ENCODE assay signal across 15 mouse cellular contexts in the genomic region with DNA sequence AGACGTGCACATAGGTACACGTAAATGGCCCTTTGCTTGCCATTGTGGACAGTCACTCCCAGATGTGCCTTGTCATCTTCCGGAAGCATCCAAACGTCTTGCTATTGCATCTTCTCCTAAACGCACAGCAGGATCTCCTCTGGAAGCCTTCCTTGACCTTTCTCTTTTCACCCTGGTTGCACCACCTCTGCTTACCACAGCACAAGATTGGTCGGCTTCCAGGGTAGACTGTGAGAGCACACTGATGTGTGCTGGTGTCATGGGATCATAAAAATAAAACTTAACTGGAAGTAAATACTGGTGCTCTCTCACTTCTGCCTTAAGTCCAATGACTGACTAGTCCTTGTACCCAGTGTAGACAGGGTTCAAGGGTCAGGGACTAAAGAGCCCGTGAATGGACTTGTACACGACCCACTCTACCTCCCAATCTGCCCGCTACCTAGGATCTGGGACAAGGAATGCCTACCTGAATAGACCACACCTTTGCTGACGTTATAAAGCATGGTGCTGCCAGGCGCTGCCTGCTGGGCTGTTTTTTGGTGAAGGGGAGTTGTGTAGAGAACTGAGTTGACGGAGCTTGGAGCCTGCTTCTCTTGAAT. TPM values are rescaled to one million over a fixed set of nuclear protein-coding genes. Genes with fewer than 3 reads are reported as not detected.
A peak's percentile ranks its signal among the peaks of the same experiment; 100 is the strongest.
DNase-seq lines count a peak whose midpoint lies in the region; ATAC-seq lines count a peak whose summit lies in the region.
"Had no signal": no experiment of that assay in that cellular context is flagged by ENCODE, and none has a peak within 500 bp of the region (broad histone marks: within the 10 kb centered on the region; RNA-seq: fewer than 3 reads in every experiment).

No protein-coding gene starts in this region.

- no peak overlapping the region for H3K9ac ChIP-seq in kidney, embryonic 15.5 days
- no peak overlapping the region for H3K9ac ChIP-seq in kidney, embryonic 14.5 days (ENCODE audit: low read depth, low read length)

- DNase-seq in cerebellum, adult 9-11 months = peak; percentile 21
- peak; percentile 68 for DNase-seq in adipocyte (ENCODE audit: low spot score)
- no peak for DNase-seq in limb, embryonic 10.5 days (ENCODE audit: low spot score)
- DNase-seq in left cerebral cortex, adult 11 months (ENCODE audit: low spot score) = no peak
- DNase-seq: cerebellum, adult 8-10 months; embryo, embryonic 11 days; heart, adult 18-20 months; kidney, adult 18-20 months; layer of hippocampus, adult 9-11 months; spleen, adult 18-20 months; thymus, postnatal 25 days had no signal

- 81% methylated on average over 12 of the region's 12 CpGs for WGBS in kidney, embryonic 15.5 days
- 87% methylated on average over 12 of the region's 12 CpGs for WGBS in kidney, embryonic 14.5 days
- WGBS in limb, embryonic 10.5 days = 89% methylated on average over 12 of the region's 12 CpGs

- H3K36me3 ChIP-seq in kidney, embryonic 15.5 days = peaks cover 62% of the 10 kb centered on the region
- peaks cover 40% of the 10 kb centered on the region for H3K36me3 ChIP-seq in kidney, embryonic 14.5 days (ENCODE audit: control insufficient read depth, insufficient read depth, low read length)
- peaks cover 55% of the 10 kb centered on the region for H3K36me3 ChIP-seq in limb, embryonic 10.5 days

- no peak for ATAC-seq in cerebellum, adult (ENCODE audit: insufficient number of reproducible peaks, low FRiP score, low TSS enrichment)
- no peak for ATAC-seq in kidney, embryonic 15.5 days (replicated peaks; ENCODE audit: low FRiP score)
- ATAC-seq in kidney, embryonic 14.5 days (ENCODE audit: low FRiP score, low TSS enrichment) = no peak

- H3K4me1 ChIP-seq in kidney, embryonic 15.5 days = peaks cover 33% of the 10 kb centered on the region
- H3K4me1 ChIP-seq in kidney, embryonic 14.5 days (ENCODE audit: control insufficient read depth, insufficient read depth, low read length) = peaks cover 13% of the 10 kb centered on the region
- H3K4me1 ChIP-seq in limb, embryonic 10.5 days = peaks cover 41% of the 10 kb centered on the region

- no peaks in the 10 kb centered on the region for H3K9me3 ChIP-seq in kidney, embryonic 15.5 days (replicated peaks)
- no peaks in the 10 kb centered on the region for H3K9me3 ChIP-seq in kidney, embryonic 14.5 days (ENCODE audit: control insufficient read depth, low read length)
- H3K9me3 ChIP-seq in limb, embryonic 10.5 days (replicated peaks) = no peaks in the 10 kb centered on the region
- H3K9me3 ChIP-seq: G1E had no signal

- peak overlapping the region; percentile 16; the same call in 1 of the 2 replicates for H3K27ac ChIP-seq in kidney, embryonic 15.5 days
- no peak overlapping the region for H3K27ac ChIP-seq in kidney, embryonic 14.5 days (ENCODE audit: low read depth, low read length)
- H3K27ac ChIP-seq in limb, embryonic 10.5 days = peak overlapping the region; percentile 92; the same call in 1 of the 2 replicates

- peak overlapping the region; percentile 85; the same call in 1 of the 2 replicates for H3K4me2 ChIP-seq in kidney, embryonic 15.5 days
- H3K4me2 ChIP-seq in kidney, embryonic 14.5 days (replicated peaks; ENCODE audit: low read depth, low read length) = no peak overlapping the region

- H3K27me3 ChIP-seq in kidney, embryonic 15.5 days = no peaks in the 10 kb centered on the region
- no peaks in the 10 kb centered on the region for H3K27me3 ChIP-seq in kidney, embryonic 14.5 days (ENCODE audit: control insufficient read depth, insufficient read depth, low read length)
- H3K27me3 ChIP-seq in limb, embryonic 10.5 days (ENCODE audit: low read depth, poor library complexity, severe bottlenecking) = peaks cover 16% of the 10 kb centered on the region

- no peak overlapping the region for H3K4me3 ChIP-seq in kidney, embryonic 15.5 days (replicated peaks)
- H3K4me3 ChIP-seq in kidney, embryonic 14.5 days (ENCODE audit: low read length) = no peak overlapping the region
- peak overlapping the region; percentile 72 for H3K4me3 ChIP-seq in limb, embryonic 10.5 days

RNA-seq across cellular contexts. Expression of a gene that starts 1.5 kb away (rescaled TPM):
- 55.2 and 56.4 TPM in 2 replicates for polyA plus RNA-seq in kidney, embryonic 15.5 days (2015; fragmentation: Nextera tagmentation; extraction: Ambion mirVana)
- polyA plus RNA-seq in kidney, embryonic 14.5 days (2014; fragmentation: Nextera tagmentation; extraction: Ambion mirVana) = 23.6 and 64.4 TPM in 2 replicates
- 52.8 and 60.6 TPM in 2 replicates for polyA plus RNA-seq in limb, embryonic 10.5 days (2016; fragmentation: Nextera tagmentation; extraction: Ambion mirVana)

RNA-seq across cellular contexts. Expression of a gene that starts 31.2 kb away (rescaled TPM):
- polyA plus RNA-seq in kidney, embryonic 15.5 days (2015; fragmentation: Nextera tagmentation; extraction: Ambion mirVana) = 3.7 and 5.5 TPM in 2 replicates
- polyA plus RNA-seq in kidney, embryonic 14.5 days (2014; fragmentation: Nextera tagmentation; extraction: Ambion mirVana) = 2.6 and 4.8 TPM in 2 replicates
- polyA plus RNA-seq in limb, embryonic 10.5 days (2016; fragmentation: Nextera tagmentation; extraction: Ambion mirVana) = 0.73 and 0.76 TPM in 2 replicates

RNA-seq across cellular contexts. Expression of a gene that starts 33.6 kb away (rescaled TPM):
- polyA plus RNA-seq in kidney, embryonic 15.5 days (2015; fragmentation: Nextera tagmentation; extraction: Ambion mirVana) = 151 and 157 TPM in 2 replicates
- 160 and 193 TPM in 2 replicates for polyA plus RNA-seq in kidney, embryonic 14.5 days (2014; fragmentation: Nextera tagmentation; extraction: Ambion mirVana)
- polyA plus RNA-seq in limb, embryonic 10.5 days (2016; fragmentation: Nextera tagmentation; extraction: Ambion mirVana) = 164 and 175 TPM in 2 replicates

Comparison
In these comparisons a context has a peak if more than half of its experiments do, and no peak if none do; other contexts are left out.
1. DNase-seq: peak in cerebellum, adult 9-11 months (single experiment) and adipocyte (single experiment); none in limb, embryonic 10.5 days (single experiment) and left cerebral cortex, adult 11 months (single experiment).